Mouse (Mus musculus) hindbrain, embryonic 11.5 days (tissue): Measurements from ENCODE around the gene Tppp. TPM values are rescaled to one million over a fixed set of nuclear protein-coding genes. Genes with fewer than 3 reads are reported as not detected.
"Not testable (repeated sequence)": the region's sequence is repeated elsewhere in the genome, so short reads cannot be mapped to it uniquely, and the experiment has no call there.

Source experiments
- ATAC-seq: fragments of 200-750 bp; cut with Nextera tagmentation; 2 replicates; pipeline ENCODE4 v1.8.0; 2017; ENCODE audit warnings: mild to moderate bottlenecking, moderate TSS enrichment, moderate library complexity; ENCODE audit not compliant: low FRiP score
- DNase-seq: peaks from one replicate; pipeline ENCODE4 v3.0.0-alpha.2; 2015; ENCODE audit warnings: low spot score
- H3K27ac ChIP-seq: fragments of 300-500 bp; sonication (generic); 2 replicates; pipeline ENCODE4 v1.5.1; 2014; ENCODE audit warnings: mild to moderate bottlenecking, low read depth, low read length
- H3K27me3 ChIP-seq: fragments of 300-500 bp; sonication (generic); 2 replicates; pipeline ENCODE4 v1.6.1; 2014; ENCODE audit warnings: mild to moderate bottlenecking, low read length, moderate library complexity, mixed read lengths; ENCODE audit not compliant: control insufficient read depth, insufficient read depth
- H3K36me3 ChIP-seq: fragments of 300-500 bp; sonication (generic); 2 replicates; pipeline ENCODE4 v1.6.1; 2014; ENCODE audit warnings: mild to moderate bottlenecking, low read length, moderate library complexity, mixed read lengths; ENCODE audit not compliant: control insufficient read depth, insufficient read depth
- H3K4me1 ChIP-seq: fragments of 300-500 bp; sonication (generic); replicated peaks from 2 replicates; pipeline ENCODE4 v1.6.1; 2014; ENCODE audit warnings: low read length, mixed read lengths; ENCODE audit not compliant: control insufficient read depth, insufficient read depth
- H3K4me2 ChIP-seq: fragments of 300-500 bp; sonication (generic); replicated peaks from 2 replicates; pipeline ENCODE4 v1.6.1; 2014; ENCODE audit warnings: mild to moderate bottlenecking, low read depth, low read length
- H3K4me3 ChIP-seq: fragments of 300-500 bp; sonication (generic); 2 replicates; pipeline ENCODE4 v1.5.1; 2014; ENCODE audit warnings: low read depth, low read length
- H3K9ac ChIP-seq: fragments of 300-500 bp; sonication (generic); 2 replicates; pipeline ENCODE4 v1.6.1; 2014; ENCODE audit warnings: low read depth, low read length
- H3K9me3 ChIP-seq: fragments of 300-500 bp; sonication (generic); 2 replicates; pipeline ENCODE4 v1.6.1; 2016; ENCODE audit warnings: low read length; ENCODE audit not compliant: control insufficient read depth
- WGBS: fragments of 180-500 bp; shearing (Covaris S2); extraction: QIAGEN DNeasy Blood & Tissue Kit; methylation state at CpG from one replicate; pipeline ENCODE4 v1.1.7; 2014; 5-methylcytosine and 5-hydroxymethylcytosine counted together
- polyA plus RNA-seq: library from polyadenylated mRNA; unstranded; fragments of >200 nt; fragmentation: Nextera tagmentation; extraction: Ambion mirVana; gene quantifications from 2 replicates; pipeline ENCODE4 v1.2.1, GENCODE M21; 2014

The Tppp gene
- polyA plus RNA-seq, 1 experiment from 2014 or later = 4.9 TPM

DNA sequence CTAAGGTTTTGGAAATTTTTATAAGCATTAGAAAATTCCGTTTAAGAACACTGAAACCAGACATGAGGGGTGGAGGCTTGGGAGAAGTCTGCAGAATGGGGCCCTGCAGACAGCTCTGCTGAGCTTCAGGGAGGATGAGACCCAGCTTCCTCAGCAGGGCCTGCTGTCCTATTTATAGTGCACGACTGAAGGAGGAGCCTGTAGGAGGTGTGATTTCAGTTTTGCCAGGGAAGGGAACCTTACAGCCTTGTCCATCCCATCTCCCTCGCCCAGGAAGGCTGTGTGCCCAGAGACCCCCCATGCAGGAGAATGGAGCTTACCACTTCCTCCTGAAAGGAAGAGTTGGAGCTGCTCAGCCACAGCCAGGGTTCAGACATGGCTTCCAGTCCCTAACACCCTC is 1.5 kb downstream of the Tppp start:
- Histone ChIP-seq H3K27ac (no peak overlapping the region), H3K4me2 (peak overlapping the region; percentile 98), H3K9ac (peak overlapping the region; percentile 54; the same call in 1 of the 2 replicates), H3K4me3 (peak overlapping the region; percentile 53), H3K36me3 (no peaks in the 10 kb centered on the region), H3K27me3 (peaks cover 10% of the 10 kb centered on the region), H3K9me3 (no peaks in the 10 kb centered on the region), H3K4me1 (no peaks in the 10 kb centered on the region)
- DNase-seq (no peak), ATAC-seq (no peak)
- WGBS = 8% methylated on average over 3 of the region's 3 CpGs

DNA sequence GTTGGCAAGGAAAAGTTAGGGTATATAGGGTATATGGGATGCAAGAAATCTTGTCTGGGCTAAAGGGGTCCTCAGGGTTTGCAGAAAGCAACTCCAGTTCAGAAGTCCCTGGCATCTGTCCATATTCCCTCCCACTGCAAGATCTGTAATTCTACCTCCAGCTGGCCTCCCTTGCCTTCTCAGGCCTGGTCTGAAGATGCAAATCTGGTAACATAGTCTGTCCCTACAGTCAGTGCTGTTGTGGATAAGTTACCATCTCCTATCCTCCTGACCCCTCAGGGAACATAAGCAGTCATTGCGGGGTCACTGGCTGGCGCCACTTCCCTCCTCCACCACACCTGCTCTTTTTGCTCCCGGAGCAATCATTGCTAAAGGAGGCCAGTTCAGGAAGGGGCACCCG is 6.7 kb downstream of the Tppp start:
- H3K4me2 ChIP-seq = no peak overlapping the region
- no peaks in the 10 kb centered on the region for H3K36me3 ChIP-seq
- no peaks in the 10 kb centered on the region for H3K4me1 ChIP-seq
- no peak for DNase-seq
- H3K9ac ChIP-seq = no peak overlapping the region
- 72% methylated on average over 4 of the region's 4 CpGs for WGBS
- H3K27ac ChIP-seq = no peak overlapping the region
- H3K9me3 ChIP-seq = no peaks in the 10 kb centered on the region
- ATAC-seq = no peak
- no peak overlapping the region for H3K4me3 ChIP-seq
- H3K27me3 ChIP-seq = peaks cover 5% of the 10 kb centered on the region; the same call in 1 of the 2 replicates

DNA sequence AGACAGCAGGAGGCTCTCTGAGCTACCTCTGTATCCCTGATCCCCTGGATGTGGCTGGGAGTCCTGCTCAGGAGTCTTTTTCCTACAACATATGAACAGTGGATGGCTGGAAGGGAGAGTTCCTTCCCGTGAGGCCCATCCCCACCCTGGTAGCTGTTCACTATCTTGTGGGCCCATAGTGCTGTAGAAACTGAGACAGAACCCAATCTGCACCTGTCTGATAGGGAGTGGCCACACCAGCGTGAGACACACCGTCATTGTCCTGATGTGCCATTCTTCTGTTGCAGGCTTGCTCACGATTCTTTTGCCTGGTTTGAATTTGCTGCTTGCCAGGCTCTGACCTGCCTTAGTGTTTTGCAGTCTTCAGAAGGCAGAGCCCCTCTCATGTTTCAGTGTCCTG is 8.2 kb downstream of the Tppp start:
- H3K36me3 ChIP-seq = no peaks in the 10 kb centered on the region
- ATAC-seq (no peak), DNase-seq (no peak)
- no peaks in the 10 kb centered on the region for H3K9me3 ChIP-seq
- H3K9ac ChIP-seq = no peak overlapping the region
- H3K27ac ChIP-seq = no peak overlapping the region
- H3K4me1 ChIP-seq = no peaks in the 10 kb centered on the region
- H3K4me2 ChIP-seq = no peak overlapping the region
- 79% methylated on average over 4 of the region's 4 CpGs for WGBS
- H3K4me3 ChIP-seq = no peak overlapping the region
- peaks cover 2% of the 10 kb centered on the region; the same call in 1 of the 2 replicates for H3K27me3 ChIP-seq

DNA sequence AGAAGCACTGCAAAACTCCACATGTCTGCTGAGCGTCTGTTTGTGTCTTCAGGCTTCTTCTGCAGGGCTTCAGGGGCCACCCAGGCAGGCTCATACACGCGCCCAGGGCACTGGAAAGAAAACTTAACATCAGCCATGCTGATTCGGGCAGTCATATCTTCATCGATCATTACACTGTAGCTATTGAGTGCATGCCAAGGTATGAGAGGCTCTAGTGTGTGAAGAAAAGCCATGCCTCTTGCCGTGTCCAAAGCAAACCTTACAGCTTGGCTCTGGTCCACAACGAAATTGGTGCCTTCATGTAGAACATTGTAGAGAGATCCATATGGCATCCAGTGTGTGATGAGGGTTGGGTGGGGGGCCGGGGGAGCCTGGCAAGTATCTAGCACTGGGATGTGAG is 9.8 kb downstream of the Tppp start:
- ATAC-seq = not testable (repeated sequence)
- 91% methylated on average over 8 of the region's 8 CpGs for WGBS

DNA sequence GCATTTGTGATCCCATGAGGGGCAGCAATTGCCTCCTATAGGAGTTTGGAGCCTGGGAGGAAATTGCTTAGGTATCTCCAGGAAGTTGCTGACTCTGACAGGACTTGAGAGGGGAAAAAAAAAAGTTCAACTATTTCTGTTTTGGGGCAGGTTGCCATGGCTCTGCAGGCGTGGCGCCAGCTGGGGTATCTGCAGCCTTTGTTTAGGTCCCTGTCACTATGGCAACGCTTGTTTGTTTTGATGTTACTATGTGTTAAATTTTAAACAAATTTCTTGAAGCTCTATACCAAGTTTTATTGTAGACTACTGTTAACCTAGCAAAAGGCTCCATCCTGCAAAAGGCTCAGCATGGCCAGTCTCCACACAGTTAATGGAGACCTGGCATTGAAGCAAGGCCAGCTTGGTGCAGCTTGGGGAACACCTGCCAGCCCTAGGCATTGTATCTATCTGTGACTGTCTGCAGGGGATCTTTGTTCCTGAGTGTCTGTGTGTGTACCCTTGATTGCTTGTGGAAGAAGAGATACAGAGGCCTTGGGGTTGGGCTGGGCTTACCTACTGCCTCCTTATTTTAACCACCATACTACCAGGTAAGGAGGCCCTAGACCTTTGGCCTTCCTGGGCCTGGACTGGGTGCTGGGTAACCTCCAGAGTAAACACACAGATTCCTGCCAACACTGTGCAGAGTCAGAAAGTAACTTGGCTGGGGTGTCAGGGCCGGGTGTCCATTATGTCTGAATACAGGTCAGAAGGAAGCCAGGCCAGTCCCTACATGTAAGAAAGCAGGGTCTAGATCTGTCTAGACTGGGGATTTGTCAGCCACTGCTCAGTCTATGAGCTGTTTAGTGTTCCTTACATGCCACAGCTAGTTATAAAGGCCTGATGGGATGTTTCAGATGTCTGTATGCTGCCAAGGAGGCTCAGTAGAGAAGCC is 16.2 kb downstream of the Tppp start:
- Histone ChIP-seq H3K4me2 (no peak overlapping the region), H3K36me3 (no peaks in the 10 kb centered on the region), H3K27me3 (no peaks in the 10 kb centered on the region), H3K4me3 (no peak overlapping the region), H3K27ac (no peak overlapping the region), H3K9ac (no peak overlapping the region), H3K9me3 (no peaks in the 10 kb centered on the region), H3K4me1 (no peaks in the 10 kb centered on the region)
- DNase-seq (no peak), ATAC-seq (no peak)
- WGBS = 67% methylated on average over 4 of the region's 4 CpGs

More for the DNA sequence above, 9.8 kb downstream of the Tppp start:
- not testable (repeated sequence) for H3K36me3 ChIP-seq, H3K27me3 ChIP-seq, H3K9ac ChIP-seq, H3K4me2 ChIP-seq, H3K4me3 ChIP-seq, DNase-seq, H3K9me3 ChIP-seq, H3K4me1 ChIP-seq, H3K27ac ChIP-seq

DNA sequence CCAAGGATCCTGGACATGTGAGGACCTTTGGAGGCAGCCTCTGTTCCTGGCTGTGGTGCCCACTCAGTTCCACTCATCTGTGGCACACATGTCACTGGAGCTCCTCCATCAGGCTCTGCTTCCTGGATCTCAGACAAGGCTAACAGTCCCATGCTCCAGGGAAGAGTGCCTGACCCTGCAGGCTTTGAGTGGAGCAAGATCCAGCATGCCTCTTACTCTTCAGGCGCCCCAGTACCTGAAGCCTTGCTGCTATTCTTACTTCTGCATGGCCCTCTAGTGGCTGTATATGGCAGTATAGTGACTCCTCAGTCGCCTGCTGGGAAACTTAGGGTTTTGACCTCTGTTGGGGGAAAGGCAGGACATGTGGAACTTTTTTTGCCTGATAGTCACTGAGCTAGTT is 17.0 kb downstream of the Tppp start:
- 16% methylated on average over 2 of the region's 2 CpGs for WGBS
- no peaks in the 10 kb centered on the region for H3K4me1 ChIP-seq
- no peak overlapping the region for H3K4me3 ChIP-seq
- no peaks in the 10 kb centered on the region for H3K9me3 ChIP-seq
- peak; percentile 57 for ATAC-seq
- H3K27me3 ChIP-seq = no peaks in the 10 kb centered on the region
- DNase-seq = peak; percentile 50
- H3K9ac ChIP-seq = no peak overlapping the region
- H3K4me2 ChIP-seq = no peak overlapping the region
- no peak overlapping the region for H3K27ac ChIP-seq
- no peaks in the 10 kb centered on the region for H3K36me3 ChIP-seq

DNA sequence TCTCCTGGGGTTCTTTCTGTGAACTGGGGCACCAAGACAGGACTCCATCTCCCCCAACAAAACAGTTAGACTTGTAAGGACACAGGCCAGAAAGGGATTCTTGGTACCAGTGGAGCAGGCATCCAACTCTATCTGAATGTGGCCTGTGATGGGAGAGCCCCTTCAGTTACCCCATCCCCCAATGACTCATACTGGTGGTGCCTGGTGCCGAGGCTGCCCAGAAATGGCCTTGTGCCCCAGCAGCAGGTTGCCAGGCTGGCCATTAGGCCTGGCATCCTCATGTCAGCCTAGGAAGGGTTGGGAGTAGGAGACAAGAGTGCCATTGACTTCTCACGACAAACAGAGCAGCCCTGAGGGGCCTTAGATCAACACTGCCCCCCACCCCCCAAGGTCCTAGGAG is 18.9 kb downstream of the Tppp start:
- Histone ChIP-seq H3K4me2 (no peak overlapping the region), H3K27me3 (no peaks in the 10 kb centered on the region), H3K4me3 (no peak overlapping the region), H3K9ac (no peak overlapping the region), H3K9me3 (no peaks in the 10 kb centered on the region), H3K27ac (no peak overlapping the region), H3K4me1 (no peaks in the 10 kb centered on the region), H3K36me3 (no peaks in the 10 kb centered on the region)
- no peak for DNase-seq
- 64% methylated on average over 2 of the region's 2 CpGs for WGBS
- ATAC-seq = no peak

DNA sequence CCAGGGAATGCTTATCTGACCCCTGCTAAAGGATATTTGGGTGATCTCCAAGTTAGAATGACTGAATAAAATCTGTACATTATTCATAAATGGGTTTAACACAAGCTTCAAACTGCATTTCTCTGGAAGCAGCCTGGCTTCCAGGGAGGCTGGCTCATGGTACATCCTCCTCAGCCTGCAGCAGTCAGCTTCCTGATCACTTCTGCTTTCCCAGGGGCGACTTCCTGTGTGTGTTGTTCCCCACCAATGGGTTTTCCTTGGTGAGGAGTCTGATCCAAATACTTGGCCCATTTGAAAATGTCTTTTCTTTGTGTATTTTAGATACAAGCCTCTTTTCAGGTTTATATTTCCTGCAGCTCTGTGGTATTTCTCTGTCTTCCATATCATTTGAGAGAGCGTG is 19.8 kb downstream of the Tppp start:
- H3K9ac ChIP-seq = no peak overlapping the region
- no peak overlapping the region for H3K4me3 ChIP-seq
- DNase-seq (no peak), ATAC-seq (no peak)
- no peak overlapping the region for H3K4me2 ChIP-seq
- no peaks in the 10 kb centered on the region for H3K27me3 ChIP-seq
- H3K4me1 ChIP-seq = no peaks in the 10 kb centered on the region
- H3K36me3 ChIP-seq = no peaks in the 10 kb centered on the region
- 79% methylated on average over 2 of the region's 2 CpGs for WGBS
- H3K9me3 ChIP-seq = no peaks in the 10 kb centered on the region
- H3K27ac ChIP-seq = no peak overlapping the region

DNA sequence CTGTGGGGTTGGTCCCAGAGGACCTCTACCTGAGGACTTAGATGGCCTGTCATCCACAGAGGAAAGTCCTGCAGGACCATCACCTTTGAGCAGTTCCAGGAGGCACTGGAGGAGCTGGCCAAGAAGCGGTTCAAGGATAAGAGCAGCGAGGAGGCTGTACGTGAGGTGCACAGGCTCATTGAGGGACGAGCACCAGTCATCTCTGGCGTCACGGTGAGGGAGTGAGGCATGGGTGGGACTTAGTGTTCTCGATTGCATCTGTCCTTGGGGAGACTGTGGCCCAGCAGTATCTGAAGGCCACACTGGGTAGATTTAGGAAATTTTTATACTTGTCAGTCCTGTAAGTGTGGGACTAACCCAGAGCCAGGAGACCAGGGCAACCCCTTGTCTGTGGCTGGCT is 21.5 kb downstream of the Tppp start:
- Histone ChIP-seq H3K36me3 (no peaks in the 10 kb centered on the region), H3K27me3 (no peaks in the 10 kb centered on the region), H3K9ac (no peak overlapping the region), H3K4me1 (no peaks in the 10 kb centered on the region), H3K9me3 (no peaks in the 10 kb centered on the region), H3K4me2 (no peak overlapping the region), H3K4me3 (no peak overlapping the region), H3K27ac (no peak overlapping the region)
- 94% methylated on average over 7 of the region's 7 CpGs for WGBS
- DNase-seq (no peak), ATAC-seq (no peak)
